Mouse (Mus musculus) left cerebral cortex, postnatal 4 days (tissue): Measurements from ENCODE around the gene Thbs3. TPM values are rescaled to one million over a fixed set of nuclear protein-coding genes. Genes with fewer than 3 reads are reported as not detected.
"Not testable (repeated sequence)": the region's sequence is repeated elsewhere in the genome, so short reads cannot be mapped to it uniquely, and the experiment has no call there.

Source experiments
- DNase-seq: peaks from one replicate; pipeline ENCODE4 v3.0.0-alpha.2; 2022
- intact Hi-C: fragments of 180-260 bp; cut with DNase I; formaldehyde crosslinking; loops from one replicate; pipeline ENCODE4 v1.15.1; 2025
- total RNA-seq, 2 experiments: library from RNA; stranded (reverse); gene quantifications; 2 replicates each; pipeline ENCODE4 v1.2.3; 2021

Gene Thbs3
- total RNA-seq, 2 experiments from 2014 or later, result 99.0 to 109 TPM

DNA sequence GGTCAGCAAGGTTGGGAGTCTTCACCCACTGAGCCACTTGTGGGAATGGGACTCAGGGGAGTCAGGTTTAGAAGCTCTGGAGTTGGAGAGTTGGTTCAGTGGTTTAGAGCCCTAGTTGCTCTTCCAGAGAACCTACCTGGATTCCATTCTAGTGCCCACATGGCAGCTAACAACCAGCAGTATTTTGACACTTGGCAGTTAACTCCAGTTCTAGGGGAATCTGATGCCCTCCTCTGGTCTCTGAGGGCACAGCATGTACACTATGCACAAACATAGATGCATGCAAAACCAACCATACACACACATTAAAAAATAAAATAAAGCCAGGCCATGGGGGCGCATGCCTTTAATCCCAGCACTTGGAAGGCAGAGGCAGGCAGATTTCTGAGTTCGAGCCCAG, 21.1 kb upstream of the Thbs3 start:
- intact Hi-C loops, result no loop called here
- no peak for DNase-seq

DNA sequence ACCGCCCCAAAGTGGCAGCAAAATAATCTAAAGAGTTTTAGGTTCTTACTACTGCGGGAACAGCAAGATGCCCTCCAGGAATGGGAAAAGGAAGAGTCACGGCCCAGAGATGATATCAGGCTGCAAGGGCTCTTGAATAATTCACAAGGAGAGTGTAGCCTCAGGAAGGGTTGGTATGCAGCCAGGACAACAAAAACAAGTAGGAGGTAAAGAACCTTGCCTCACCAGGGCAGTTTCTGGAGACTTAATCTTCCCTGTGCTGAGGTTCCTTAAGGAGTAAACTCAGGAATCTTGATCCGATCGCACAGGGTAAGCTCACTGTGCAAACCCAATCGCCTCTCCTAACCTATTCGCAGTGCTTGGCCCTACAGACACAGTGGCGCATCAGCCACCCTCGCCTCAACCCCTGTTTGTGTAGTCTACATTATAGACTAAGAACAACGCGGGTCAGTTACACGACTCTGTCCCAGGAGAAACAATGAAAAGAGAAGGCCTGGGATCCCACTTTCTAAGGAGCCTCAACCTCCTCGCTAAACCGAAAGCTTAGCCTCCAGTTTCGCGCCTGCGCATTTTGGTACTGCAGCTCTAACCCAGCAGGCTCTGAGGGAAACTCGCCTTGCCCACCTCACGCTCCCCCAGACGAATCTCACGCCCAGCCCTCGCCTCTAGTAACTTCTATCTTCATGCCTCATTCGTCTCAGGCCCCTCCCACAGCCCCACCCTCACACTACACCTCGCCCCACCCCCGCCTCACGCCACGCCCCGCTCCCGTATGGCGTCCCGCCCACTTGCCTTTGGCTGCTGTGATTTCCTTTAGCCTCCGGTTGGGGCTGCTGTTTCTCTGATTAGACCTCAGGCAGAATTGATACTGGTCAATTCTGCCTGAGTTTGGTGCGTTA, 18.8 kb upstream of the Thbs3 start:
- DNase-seq, result peak; percentile 94
- intact Hi-C loops, result no loop called here

DNA sequence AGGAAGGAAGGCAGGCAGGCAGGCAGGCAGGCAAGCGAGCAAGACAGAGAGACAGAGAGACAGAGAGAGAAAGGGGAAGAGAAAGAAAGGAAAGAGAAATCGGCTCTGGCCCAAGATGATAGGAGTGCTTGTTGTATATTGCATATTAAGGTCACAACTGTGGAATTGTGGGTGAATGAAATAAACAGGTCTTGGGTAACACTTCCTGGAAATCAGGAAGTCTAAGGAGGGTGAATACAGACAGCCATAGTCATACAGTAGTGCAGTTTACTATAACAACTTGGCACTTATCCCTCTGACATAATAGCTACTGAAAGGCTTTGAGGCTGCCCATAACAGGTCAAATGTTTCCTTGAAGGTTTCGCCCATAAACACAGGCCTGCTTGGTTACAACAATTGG, 15.1 kb upstream of the Thbs3 start:
- no peak for DNase-seq
- intact Hi-C loops, result no loop called here

DNA sequence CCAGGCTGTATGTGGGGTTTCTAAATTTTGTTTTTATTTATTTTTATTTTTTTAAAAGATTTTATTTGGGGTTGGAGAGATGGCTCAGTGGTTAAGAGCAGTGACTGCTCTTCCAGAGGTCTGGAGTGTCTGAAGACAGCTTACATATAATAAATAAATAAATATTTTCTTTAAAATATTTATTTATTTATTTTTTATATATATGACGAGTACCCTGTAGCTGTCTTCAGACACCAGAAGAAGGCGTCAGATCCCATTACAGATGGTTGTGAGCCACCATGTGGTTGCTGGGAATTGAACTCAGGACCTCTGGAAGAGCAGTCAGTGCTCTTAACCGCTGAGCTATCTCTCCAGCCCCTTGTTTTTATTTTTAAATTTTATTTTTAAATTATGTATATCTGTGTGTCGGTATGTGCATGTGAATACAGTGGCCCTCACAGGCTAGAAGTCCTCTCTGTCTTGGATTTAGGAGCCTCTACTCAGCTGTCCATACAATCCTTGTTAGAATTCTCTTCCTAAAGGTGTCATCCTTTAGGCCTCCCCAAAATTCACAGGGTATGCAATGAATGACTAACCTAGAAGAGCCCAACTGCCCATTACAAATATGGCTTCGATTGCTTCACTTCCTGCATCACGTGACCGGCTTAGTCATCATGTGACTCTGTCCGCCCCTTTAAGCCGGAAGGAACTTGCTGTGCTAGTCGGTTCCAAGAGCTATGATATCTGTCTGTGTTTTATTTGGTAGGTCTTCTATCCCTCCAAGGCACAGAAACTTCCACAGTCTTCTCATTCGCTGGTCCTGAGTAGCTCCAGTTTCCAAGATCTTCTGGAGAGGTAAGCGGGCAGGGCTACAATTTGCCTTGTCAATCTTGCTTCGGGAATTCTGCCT, 12.5 kb upstream of the Thbs3 start, which contains the start of gene Gba:
Gene Gba, plus strand, starts transcription at position 676 of the 889 bp plus-strand sequence.
- intact Hi-C loops, result no loop called here
- peak; percentile 81 for DNase-seq

DNA sequence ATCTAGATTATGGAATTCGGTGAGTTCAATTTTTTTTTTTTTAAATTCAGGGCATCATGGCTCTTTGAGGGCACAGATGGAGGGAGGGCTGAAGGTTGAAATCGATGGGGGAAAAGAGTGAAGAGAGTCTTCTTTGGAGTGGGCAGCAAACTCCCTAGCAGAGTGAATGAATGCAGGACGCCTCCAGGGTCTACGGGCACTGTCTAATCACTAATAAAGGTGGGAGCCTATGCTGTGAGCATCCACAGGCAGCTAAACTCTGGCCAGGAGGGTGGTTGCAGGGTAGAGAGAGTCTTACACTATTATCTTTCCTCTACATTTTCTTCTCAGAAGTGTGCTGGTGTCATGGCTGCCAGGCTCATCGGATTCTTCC, 11.9 kb upstream of the Thbs3 start:
- intact Hi-C loops, result no loop called here
- DNase-seq, result no peak

DNA sequence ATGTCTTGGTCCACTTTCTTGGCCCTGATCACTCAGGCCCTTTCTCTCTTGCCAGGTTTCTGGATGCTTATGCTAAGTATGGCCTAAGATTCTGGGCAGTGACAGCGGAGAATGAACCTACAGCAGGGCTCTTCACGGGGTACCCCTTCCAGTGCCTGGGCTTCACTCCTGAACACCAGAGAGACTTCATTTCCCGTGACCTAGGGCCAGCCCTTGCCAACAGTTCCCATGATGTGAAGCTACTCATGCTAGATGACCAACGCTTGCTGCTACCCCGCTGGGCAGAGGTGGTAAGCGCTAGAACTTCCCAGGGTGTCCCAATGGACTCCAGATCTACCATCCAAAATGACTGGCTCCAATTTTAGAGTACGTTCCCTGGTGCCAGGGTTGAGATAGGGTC, 8.9 kb upstream of the Thbs3 start:
- intact Hi-C loops, result no loop called here
- no peak for DNase-seq

DNA sequence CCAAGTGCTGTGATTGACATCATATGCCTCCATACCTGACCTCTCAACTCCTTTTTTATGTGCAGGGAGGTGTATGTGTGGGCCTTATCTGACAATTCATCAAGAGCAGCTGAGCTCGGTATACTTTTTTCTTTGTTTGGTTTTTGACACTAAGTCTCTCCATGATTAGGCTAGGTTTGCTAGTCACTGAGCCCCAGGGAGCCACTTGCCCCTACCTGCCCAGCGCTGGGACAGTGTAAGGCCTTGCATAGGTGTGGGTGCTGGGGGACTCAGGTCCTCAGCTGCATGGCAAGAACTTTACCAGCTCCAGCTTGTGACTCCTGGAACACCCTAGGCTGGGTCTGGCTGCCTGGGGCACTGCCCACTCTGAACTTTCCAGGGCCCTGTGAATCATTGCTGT, 8.3 kb upstream of the Thbs3 start:
- intact Hi-C loops, result no loop called here

DNA sequence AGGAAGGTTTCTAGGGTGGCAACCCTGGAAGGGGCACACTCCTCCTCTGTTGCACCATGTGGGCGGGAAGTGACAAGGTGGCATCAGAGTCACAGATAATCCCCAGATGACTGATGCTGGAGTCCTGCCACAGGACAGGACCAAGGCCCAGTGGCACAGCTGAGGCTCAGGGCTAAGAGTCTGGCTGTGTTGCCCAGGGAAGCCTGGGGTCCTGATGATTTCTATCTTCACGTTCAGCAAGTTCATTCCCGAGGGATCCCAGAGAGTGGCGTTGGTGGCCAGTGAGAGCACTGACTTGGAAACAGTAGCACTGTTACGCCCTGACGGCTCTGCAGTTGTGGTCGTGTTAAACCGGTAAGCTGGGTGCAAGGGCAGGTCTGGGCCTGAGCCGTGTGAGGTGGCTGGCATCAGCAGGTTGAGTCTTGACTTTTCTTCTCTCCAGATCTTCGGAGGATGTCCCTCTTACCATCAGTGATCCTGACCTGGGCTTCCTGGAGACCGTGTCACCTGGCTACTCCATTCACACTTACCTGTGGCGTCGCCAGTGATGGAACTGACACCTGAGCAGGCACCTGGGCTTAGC, 6.8 kb upstream of the Thbs3 start:
- intact Hi-C loops, result no loop called here
- DNase-seq, result no peak

More for the DNA sequence above, 8.3 kb upstream of the Thbs3 start:
- DNase-seq, result no peak

DNA sequence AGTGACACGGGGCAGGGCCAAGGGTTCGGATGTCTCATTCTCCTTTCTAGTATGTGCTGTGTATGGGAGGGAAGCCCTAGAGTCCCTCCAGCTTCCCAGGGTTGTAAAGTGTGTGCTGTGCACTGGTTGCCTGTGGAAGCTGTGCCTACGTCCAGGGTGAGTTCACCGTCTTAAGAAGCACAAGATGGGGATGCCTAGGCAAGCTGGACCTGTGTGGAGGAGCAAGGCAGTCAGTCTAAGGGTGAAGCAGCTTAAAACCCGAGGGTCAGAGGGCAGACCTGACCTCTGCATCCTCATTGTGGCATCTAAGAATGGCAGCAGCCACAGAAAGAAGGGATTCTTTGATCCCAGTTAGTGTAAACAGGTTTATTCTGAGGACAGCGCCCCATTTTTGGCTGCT, 6.2 kb upstream of the Thbs3 start:
- intact Hi-C loops, result no loop called here
- no peak for DNase-seq

DNA sequence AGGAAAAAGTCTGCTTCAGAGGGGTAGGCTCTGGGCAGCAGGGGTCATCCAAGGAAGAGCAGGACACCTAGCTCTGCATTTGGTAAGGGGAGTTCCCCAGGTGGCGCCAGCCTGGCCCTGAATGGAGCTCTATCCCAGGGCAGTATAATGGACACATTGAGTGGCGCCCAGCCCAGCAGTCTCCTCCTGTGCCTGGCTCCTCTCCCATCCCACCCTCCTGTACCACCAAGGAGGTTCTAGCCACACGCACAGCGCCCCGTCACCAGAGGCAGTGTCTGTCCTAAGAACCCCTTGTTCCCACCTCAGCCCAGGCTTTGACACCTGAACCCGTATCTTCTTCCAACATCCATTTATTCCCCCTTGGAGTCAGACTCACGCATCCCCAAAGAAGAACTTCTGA, 5.2 kb upstream of the Thbs3 start:
- intact Hi-C loops, result loop anchor here (5.0 kb wide), 1 partner anchor 117 kb away; the partner anchor contains the start of gene Rusc1

DNA sequence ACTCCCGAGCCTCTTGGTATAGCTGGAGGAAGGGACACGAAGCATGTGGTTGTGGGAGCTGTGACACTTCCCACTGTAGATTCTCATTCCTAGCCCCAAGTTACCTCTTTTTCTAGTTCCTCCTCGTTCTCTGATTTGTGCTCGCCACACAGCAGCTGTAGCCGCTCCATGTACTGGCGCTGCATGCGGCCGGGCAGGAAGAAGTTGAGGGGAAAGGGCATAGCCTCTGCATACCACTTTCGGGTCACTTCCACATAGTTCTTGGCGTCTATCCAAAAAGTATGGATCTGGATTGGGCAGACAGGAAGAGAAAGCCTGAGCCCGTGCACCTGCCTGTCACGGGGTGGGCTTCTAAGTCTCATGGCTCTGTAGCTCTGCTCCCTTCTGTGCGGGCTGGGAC, 4.8 kb upstream of the Thbs3 start:
- no peak for DNase-seq
- intact Hi-C loops, result loop anchor here (5.0 kb wide), 1 partner anchor 118 kb away; the partner anchor contains the start of gene Rusc1

More for the DNA sequence above, 5.2 kb upstream of the Thbs3 start:
- no peak for DNase-seq

DNA sequence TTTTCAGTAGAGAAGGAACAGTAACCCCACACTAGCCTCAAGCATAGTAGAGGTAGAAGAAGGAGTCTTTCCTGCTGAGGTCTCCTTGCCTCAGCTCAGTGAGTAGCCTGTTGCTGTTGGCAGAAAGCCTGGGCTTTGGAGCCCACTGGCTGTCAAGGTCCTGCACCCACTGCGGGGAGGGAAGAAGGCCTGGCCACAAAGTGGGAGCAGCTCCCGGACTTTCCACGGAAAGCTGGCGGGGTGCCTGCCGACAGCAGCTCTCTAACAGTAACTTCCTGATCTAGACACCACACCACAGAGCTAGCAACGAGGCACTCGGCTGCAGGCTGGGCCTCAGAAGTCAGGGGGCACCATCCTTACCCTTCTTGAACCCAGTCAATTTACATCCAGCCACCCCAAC, 4.2 kb upstream of the Thbs3 start:
- DNase-seq, result no peak

DNA sequence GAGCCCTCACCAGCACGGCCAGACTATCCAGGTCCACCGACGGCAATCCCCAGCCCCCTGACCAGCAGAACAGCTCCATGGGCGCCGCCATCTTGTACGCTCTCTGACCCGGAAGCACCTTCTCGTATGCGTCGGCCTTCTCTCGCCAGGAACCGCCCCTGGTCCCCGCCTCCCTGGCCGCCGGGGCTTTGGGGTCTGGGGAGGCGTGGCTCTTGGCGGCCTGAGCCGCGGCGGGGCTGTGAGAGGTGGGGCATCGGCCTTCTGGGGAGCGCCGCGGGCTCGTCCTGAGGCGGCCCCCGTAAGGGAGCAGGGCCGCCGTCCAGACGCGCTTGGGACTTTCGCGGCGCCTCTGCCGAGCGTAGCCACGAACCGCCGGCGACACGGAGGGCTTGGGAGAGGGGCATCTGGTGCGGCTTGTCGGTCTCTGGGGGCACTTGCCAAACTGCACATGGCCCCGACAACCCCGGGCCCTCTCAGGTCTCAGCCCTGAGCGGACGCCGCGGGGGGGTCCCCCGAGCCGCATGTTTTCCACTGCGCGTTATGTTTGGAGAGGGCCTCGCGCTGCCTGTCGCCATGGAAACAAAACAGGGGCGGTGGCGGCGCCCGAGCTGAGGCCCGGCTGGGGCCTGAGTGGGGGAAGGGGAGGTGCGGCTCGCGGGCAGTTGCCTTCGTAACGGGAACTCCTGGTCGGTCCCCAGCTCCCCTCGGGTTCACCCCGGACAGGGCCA, 1.0 kb upstream of the Thbs3 start:
- peak; percentile 95 for DNase-seq
- intact Hi-C loops, result loop anchor here (5.0 kb wide), 1 partner anchor 122 kb away; the partner anchor contains the start of gene Rusc1

More for the DNA sequence above, 4.2 kb upstream of the Thbs3 start:
- intact Hi-C loops, result loop anchor here (5.0 kb wide), 1 partner anchor 118 kb away; the partner anchor contains the start of gene Rusc1

DNA sequence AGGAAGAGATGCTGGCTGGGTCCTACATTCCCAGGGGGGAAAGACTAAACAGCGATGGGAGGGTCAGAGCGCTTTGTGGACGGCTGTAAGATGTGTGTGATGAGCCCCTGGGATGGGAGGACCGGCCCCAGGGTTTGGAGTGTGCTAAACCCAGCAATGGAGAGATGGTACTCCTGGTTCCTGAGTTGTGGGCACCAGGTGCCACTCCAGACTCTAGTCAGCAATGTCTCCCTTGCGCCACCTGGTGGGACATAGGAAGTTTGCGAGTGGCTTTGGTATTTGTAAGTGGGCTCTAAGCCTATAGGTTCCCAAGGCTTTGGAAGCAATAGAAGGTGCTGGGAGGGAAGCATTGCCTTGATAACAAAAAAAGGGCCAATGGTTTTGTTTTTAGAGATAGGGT, 873 bp downstream of the Thbs3 start:
- DNase-seq, result peak; percentile 89
- intact Hi-C loops, result no loop called here

DNA sequence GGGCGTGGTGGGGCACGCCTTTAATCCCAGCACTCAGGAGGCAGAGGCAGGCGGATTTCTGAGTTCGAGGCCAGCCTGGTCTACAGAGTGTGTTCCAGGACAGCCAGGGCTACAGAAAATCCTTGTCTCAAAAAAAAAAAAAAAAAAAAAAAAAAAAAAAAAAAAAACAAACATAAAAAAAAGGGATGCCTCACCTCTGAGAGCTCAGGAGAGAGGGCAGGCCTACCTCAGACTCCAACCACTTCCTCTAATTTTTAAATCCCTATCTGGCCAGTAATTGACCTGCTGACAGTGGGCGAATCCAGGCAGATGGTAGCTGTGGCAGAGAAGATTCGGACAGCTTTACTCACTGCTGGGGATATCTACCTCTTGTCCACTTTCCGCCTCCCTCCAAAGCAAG, 1.4 kb downstream of the Thbs3 start:
- DNase-seq, intact Hi-C loops: not testable (repeated sequence)

DNA sequence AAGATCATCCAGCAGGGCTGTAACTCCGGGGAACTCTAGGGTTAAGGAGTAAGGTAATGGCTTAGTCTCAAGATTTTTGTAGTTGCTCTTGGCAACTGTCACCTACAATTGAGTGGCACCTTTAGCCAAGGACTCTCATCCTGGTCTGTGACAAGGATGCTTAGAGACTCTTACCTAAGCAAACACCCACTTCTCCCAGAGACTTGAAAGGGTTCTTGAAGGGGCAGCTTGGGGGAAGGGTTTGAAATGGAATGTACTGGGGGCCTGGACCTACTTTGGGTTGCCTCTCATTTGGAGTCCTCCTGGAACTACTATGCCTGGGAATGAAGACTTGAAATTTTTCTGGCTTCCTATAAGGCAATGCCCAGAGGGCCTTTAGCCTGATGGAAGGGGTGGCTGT, 3.3 kb downstream of the Thbs3 start:
- DNase-seq, result no peak
- intact Hi-C loops, result no loop called here

DNA sequence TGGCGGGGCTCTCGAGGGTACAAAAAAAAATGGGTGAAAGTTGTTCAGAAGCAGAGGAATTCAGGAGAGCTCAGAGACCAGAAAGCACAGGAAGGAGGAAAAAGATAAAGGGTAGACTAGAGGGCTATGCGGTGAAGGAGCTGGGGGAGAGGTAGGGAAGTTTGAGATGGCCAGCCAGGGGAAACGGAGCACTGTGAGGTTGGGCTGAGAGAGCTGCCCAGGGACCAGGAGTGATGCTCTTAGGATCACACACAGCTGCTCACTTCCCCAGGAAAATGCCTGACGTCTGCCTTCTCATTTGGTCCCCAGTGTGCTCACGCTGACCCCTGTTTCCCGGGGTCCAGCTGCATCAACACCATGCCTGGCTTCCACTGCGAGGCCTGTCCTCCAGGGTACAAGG, 4.6 kb downstream of the Thbs3 start:
- DNase-seq, result no peak
- intact Hi-C loops, result no loop called here

DNA sequence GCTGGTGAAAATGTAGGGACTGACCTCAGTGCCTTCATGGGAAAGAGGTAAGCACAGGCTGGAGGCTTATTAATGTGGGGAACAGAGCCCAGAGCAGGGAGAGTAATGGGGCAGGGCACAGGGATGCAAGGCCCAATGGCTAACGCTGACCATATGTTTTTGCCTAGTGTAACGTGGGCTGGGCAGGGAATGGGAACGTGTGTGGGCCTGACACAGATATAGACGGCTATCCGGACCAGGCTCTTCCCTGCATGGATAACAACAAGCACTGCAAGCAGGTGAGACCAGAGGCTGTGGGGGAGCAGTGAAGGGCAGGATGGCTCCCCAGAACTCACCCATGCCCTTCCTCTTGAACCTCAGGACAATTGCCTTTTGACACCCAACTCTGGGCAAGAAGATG, 6.2 kb downstream of the Thbs3 start:
- intact Hi-C loops, result no loop called here
- no peak for DNase-seq

DNA sequence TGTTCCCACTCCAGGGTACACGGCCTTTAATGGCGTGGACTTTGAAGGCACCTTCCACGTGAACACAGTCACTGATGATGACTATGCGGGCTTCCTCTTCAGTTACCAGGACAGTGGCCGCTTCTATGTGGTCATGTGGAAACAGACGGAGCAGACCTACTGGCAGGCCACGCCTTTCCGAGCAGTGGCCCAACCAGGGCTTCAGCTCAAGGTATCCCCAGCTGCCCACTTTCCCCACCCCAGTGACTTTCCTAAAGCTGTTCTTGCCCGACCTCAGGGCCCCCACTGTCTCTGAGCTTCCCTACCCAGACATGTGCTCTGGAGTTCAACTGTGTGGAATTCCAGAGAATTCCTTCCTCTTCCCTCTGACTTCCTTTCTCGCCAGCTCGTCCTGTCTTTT, 9.8 kb downstream of the Thbs3 start:
- DNase-seq, result no peak
- intact Hi-C loops, result no loop called here

DNA sequence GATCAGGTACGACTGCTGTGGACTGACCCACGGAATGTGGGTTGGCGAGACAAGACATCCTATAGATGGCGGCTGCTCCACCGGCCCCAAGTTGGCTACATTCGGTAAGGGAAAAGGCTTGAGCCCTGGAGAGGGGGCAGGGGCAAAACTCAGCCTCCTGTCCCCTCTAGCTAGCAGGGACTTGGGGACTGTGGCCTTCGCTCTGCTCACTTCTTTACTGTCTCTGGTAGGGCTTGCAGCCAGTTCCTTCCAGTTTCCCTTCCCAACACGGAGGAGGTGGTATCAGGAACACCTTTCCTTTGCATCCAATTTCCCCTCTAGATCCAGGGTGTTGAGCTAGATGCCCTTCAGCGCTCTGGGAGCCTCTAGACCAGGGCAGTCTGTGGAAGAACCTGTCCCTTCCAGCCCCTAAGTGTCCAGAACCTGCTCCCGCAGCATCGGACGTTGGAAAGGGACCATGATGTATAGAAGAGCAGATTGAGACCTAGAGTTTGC, 10.4 kb downstream of the Thbs3 start:
- no peak for DNase-seq
- intact Hi-C loops, result no loop called here
